Mouse (Mus musculus): Measurements from ENCODE around the gene Cntnap2.

GRCm38 (mm10) chr6:47323886-47324285 lies 2264.7 kb downstream of the Cntnap2 start:
- TF ChIP-seq USF1 (IDR thresholded peaks at IDR 0.05; ENCODE audit: low read depth), result no peak
- TF ChIP-seq E2F4 (IDR thresholded peaks at IDR 0.05; ENCODE audit: insufficient read depth), result no peak
- TF ChIP-seq MAX (IDR thresholded peaks at IDR 0.05; ENCODE audit: low read depth), result no peak
